Mouse (Mus musculus): ENCODE results near the gene Mtx1. TPM values are rescaled to one million over a fixed set of nuclear protein-coding genes. Genes with fewer than 3 reads are reported as not detected.

The Mtx1 gene
- polyA plus RNA-seq, 1 experiment from 2014 or later = 211 TPM

DNA sequence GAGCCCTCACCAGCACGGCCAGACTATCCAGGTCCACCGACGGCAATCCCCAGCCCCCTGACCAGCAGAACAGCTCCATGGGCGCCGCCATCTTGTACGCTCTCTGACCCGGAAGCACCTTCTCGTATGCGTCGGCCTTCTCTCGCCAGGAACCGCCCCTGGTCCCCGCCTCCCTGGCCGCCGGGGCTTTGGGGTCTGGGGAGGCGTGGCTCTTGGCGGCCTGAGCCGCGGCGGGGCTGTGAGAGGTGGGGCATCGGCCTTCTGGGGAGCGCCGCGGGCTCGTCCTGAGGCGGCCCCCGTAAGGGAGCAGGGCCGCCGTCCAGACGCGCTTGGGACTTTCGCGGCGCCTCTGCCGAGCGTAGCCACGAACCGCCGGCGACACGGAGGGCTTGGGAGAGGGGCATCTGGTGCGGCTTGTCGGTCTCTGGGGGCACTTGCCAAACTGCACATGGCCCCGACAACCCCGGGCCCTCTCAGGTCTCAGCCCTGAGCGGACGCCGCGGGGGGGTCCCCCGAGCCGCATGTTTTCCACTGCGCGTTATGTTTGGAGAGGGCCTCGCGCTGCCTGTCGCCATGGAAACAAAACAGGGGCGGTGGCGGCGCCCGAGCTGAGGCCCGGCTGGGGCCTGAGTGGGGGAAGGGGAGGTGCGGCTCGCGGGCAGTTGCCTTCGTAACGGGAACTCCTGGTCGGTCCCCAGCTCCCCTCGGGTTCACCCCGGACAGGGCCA, 12.9 kb downstream of the Mtx1 start:
- ATAC-seq (ENCODE audit: insufficient number of reproducible peaks, insufficient read depth, low FRiP score, low TSS enrichment) = peak; percentile 85
- H3K36me3 ChIP-seq = peaks cover 21% of the 10 kb centered on the region
- no peaks in the 10 kb centered on the region for H3K9me3 ChIP-seq
- peak overlapping the region; percentile 69 for H3K9ac ChIP-seq
- peak overlapping the region; percentile 97 for H3K27ac ChIP-seq
- peak overlapping the region; percentile 70 for H3K4me2 ChIP-seq (replicated peaks)
- peak overlapping the region; percentile 82 for H3K4me3 ChIP-seq
- H3K27me3 ChIP-seq = no peaks in the 10 kb centered on the region
- peaks cover 19% of the 10 kb centered on the region for H3K4me1 ChIP-seq
- WGBS = under 1% methylated on average over 69 of the region's 69 CpGs

DNA sequence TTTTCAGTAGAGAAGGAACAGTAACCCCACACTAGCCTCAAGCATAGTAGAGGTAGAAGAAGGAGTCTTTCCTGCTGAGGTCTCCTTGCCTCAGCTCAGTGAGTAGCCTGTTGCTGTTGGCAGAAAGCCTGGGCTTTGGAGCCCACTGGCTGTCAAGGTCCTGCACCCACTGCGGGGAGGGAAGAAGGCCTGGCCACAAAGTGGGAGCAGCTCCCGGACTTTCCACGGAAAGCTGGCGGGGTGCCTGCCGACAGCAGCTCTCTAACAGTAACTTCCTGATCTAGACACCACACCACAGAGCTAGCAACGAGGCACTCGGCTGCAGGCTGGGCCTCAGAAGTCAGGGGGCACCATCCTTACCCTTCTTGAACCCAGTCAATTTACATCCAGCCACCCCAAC, 16.2 kb downstream of the Mtx1 start:
- Histone ChIP-seq H3K4me3 (no peak overlapping the region), H3K9me3 (no peaks in the 10 kb centered on the region), H3K4me2 (replicated peaks) (no peak overlapping the region), H3K27me3 (no peaks in the 10 kb centered on the region), H3K27ac (no peak overlapping the region), H3K36me3 (peaks cover 50% of the 10 kb centered on the region), H3K4me1 (peaks cover 17% of the 10 kb centered on the region), H3K9ac (no peak overlapping the region)
- ATAC-seq (ENCODE audit: insufficient number of reproducible peaks, insufficient read depth, low FRiP score, low TSS enrichment) = no peak
- WGBS = 86% methylated on average over 7 of the region's 7 CpGs

DNA sequence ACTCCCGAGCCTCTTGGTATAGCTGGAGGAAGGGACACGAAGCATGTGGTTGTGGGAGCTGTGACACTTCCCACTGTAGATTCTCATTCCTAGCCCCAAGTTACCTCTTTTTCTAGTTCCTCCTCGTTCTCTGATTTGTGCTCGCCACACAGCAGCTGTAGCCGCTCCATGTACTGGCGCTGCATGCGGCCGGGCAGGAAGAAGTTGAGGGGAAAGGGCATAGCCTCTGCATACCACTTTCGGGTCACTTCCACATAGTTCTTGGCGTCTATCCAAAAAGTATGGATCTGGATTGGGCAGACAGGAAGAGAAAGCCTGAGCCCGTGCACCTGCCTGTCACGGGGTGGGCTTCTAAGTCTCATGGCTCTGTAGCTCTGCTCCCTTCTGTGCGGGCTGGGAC, 16.7 kb downstream of the Mtx1 start:
- ATAC-seq (ENCODE audit: insufficient number of reproducible peaks, insufficient read depth, low FRiP score, low TSS enrichment) = no peak
- H3K9me3 ChIP-seq = no peaks in the 10 kb centered on the region

DNA sequence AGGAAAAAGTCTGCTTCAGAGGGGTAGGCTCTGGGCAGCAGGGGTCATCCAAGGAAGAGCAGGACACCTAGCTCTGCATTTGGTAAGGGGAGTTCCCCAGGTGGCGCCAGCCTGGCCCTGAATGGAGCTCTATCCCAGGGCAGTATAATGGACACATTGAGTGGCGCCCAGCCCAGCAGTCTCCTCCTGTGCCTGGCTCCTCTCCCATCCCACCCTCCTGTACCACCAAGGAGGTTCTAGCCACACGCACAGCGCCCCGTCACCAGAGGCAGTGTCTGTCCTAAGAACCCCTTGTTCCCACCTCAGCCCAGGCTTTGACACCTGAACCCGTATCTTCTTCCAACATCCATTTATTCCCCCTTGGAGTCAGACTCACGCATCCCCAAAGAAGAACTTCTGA, 17.2 kb downstream of the Mtx1 start:
- Histone ChIP-seq H3K27ac (no peak overlapping the region), H3K4me1 (peaks cover 7% of the 10 kb centered on the region; the same call in 1 of the 2 replicates), H3K4me3 (no peak overlapping the region), H3K9ac (no peak overlapping the region), H3K36me3 (peaks cover 60% of the 10 kb centered on the region), H3K27me3 (no peaks in the 10 kb centered on the region), H3K9me3 (no peaks in the 10 kb centered on the region), H3K4me2 (replicated peaks) (no peak overlapping the region)
- WGBS = 84% methylated on average over 7 of the region's 7 CpGs
- ATAC-seq (ENCODE audit: insufficient number of reproducible peaks, insufficient read depth, low FRiP score, low TSS enrichment) = no peak

More for the DNA sequence above, 16.7 kb downstream of the Mtx1 start:
- Histone ChIP-seq H3K27me3 (no peaks in the 10 kb centered on the region), H3K4me2 (replicated peaks) (no peak overlapping the region), H3K27ac (no peak overlapping the region), H3K36me3 (peaks cover 55% of the 10 kb centered on the region), H3K4me1 (peaks cover 11% of the 10 kb centered on the region), H3K9ac (no peak overlapping the region), H3K4me3 (no peak overlapping the region)
- WGBS = 87% methylated on average over 13 of the region's 13 CpGs

DNA sequence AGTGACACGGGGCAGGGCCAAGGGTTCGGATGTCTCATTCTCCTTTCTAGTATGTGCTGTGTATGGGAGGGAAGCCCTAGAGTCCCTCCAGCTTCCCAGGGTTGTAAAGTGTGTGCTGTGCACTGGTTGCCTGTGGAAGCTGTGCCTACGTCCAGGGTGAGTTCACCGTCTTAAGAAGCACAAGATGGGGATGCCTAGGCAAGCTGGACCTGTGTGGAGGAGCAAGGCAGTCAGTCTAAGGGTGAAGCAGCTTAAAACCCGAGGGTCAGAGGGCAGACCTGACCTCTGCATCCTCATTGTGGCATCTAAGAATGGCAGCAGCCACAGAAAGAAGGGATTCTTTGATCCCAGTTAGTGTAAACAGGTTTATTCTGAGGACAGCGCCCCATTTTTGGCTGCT, 18.2 kb downstream of the Mtx1 start:
- Histone ChIP-seq H3K27ac (no peak overlapping the region), H3K36me3 (peaks cover 60% of the 10 kb centered on the region), H3K4me3 (no peak overlapping the region), H3K27me3 (no peaks in the 10 kb centered on the region), H3K9ac (no peak overlapping the region), H3K4me2 (replicated peaks) (no peak overlapping the region), H3K4me1 (peaks cover 7% of the 10 kb centered on the region; the same call in 1 of the 2 replicates), H3K9me3 (no peaks in the 10 kb centered on the region)
- 87% methylated on average over 6 of the region's 6 CpGs for WGBS
- ATAC-seq (ENCODE audit: insufficient number of reproducible peaks, insufficient read depth, low FRiP score, low TSS enrichment) = no peak

DNA sequence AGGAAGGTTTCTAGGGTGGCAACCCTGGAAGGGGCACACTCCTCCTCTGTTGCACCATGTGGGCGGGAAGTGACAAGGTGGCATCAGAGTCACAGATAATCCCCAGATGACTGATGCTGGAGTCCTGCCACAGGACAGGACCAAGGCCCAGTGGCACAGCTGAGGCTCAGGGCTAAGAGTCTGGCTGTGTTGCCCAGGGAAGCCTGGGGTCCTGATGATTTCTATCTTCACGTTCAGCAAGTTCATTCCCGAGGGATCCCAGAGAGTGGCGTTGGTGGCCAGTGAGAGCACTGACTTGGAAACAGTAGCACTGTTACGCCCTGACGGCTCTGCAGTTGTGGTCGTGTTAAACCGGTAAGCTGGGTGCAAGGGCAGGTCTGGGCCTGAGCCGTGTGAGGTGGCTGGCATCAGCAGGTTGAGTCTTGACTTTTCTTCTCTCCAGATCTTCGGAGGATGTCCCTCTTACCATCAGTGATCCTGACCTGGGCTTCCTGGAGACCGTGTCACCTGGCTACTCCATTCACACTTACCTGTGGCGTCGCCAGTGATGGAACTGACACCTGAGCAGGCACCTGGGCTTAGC, 18.7 kb downstream of the Mtx1 start:
- WGBS = 93% methylated on average over 13 of the region's 13 CpGs
- ATAC-seq (ENCODE audit: insufficient number of reproducible peaks, insufficient read depth, low FRiP score, low TSS enrichment) = no peak
- Histone ChIP-seq H3K4me2 (replicated peaks) (no peak overlapping the region), H3K4me3 (no peak overlapping the region), H3K9ac (no peak overlapping the region), H3K9me3 (no peaks in the 10 kb centered on the region), H3K4me1 (peaks cover 10% of the 10 kb centered on the region), H3K27me3 (no peaks in the 10 kb centered on the region), H3K27ac (no peak overlapping the region), H3K36me3 (peaks cover 60% of the 10 kb centered on the region)

DNA sequence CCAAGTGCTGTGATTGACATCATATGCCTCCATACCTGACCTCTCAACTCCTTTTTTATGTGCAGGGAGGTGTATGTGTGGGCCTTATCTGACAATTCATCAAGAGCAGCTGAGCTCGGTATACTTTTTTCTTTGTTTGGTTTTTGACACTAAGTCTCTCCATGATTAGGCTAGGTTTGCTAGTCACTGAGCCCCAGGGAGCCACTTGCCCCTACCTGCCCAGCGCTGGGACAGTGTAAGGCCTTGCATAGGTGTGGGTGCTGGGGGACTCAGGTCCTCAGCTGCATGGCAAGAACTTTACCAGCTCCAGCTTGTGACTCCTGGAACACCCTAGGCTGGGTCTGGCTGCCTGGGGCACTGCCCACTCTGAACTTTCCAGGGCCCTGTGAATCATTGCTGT, 20.2 kb downstream of the Mtx1 start:
- Histone ChIP-seq H3K9me3 (no peaks in the 10 kb centered on the region), H3K4me3 (no peak overlapping the region), H3K36me3 (peaks cover 60% of the 10 kb centered on the region), H3K27me3 (no peaks in the 10 kb centered on the region), H3K9ac (no peak overlapping the region), H3K27ac (no peak overlapping the region), H3K4me2 (replicated peaks) (no peak overlapping the region), H3K4me1 (peaks cover 4% of the 10 kb centered on the region)
- WGBS = 86% methylated on average over 2 of the region's 2 CpGs
- ATAC-seq (ENCODE audit: insufficient number of reproducible peaks, insufficient read depth, low FRiP score, low TSS enrichment) = no peak

DNA sequence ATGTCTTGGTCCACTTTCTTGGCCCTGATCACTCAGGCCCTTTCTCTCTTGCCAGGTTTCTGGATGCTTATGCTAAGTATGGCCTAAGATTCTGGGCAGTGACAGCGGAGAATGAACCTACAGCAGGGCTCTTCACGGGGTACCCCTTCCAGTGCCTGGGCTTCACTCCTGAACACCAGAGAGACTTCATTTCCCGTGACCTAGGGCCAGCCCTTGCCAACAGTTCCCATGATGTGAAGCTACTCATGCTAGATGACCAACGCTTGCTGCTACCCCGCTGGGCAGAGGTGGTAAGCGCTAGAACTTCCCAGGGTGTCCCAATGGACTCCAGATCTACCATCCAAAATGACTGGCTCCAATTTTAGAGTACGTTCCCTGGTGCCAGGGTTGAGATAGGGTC, 20.8 kb downstream of the Mtx1 start:
- Histone ChIP-seq H3K27me3 (no peaks in the 10 kb centered on the region), H3K4me1 (peaks cover 4% of the 10 kb centered on the region), H3K27ac (no peak overlapping the region), H3K36me3 (peaks cover 60% of the 10 kb centered on the region), H3K4me3 (no peak overlapping the region), H3K9me3 (no peaks in the 10 kb centered on the region), H3K4me2 (replicated peaks) (no peak overlapping the region), H3K9ac (no peak overlapping the region)
- ATAC-seq (ENCODE audit: insufficient number of reproducible peaks, insufficient read depth, low FRiP score, low TSS enrichment) = no peak
- WGBS = 95% methylated on average over 7 of the region's 7 CpGs

DNA sequence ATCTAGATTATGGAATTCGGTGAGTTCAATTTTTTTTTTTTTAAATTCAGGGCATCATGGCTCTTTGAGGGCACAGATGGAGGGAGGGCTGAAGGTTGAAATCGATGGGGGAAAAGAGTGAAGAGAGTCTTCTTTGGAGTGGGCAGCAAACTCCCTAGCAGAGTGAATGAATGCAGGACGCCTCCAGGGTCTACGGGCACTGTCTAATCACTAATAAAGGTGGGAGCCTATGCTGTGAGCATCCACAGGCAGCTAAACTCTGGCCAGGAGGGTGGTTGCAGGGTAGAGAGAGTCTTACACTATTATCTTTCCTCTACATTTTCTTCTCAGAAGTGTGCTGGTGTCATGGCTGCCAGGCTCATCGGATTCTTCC, 23.8 kb downstream of the Mtx1 start:
- 42% methylated on average over 5 of the region's 5 CpGs for WGBS
- Histone ChIP-seq H3K9me3 (no peaks in the 10 kb centered on the region), H3K4me2 (replicated peaks) (peak overlapping the region; percentile 55), H3K4me1 (peaks cover 4% of the 10 kb centered on the region), H3K27me3 (no peaks in the 10 kb centered on the region), H3K27ac (no peak overlapping the region), H3K4me3 (peak overlapping the region; percentile 51), H3K36me3 (peaks cover 34% of the 10 kb centered on the region), H3K9ac (peak overlapping the region; percentile 47)
- no peak for ATAC-seq (ENCODE audit: insufficient number of reproducible peaks, insufficient read depth, low FRiP score, low TSS enrichment)

DNA sequence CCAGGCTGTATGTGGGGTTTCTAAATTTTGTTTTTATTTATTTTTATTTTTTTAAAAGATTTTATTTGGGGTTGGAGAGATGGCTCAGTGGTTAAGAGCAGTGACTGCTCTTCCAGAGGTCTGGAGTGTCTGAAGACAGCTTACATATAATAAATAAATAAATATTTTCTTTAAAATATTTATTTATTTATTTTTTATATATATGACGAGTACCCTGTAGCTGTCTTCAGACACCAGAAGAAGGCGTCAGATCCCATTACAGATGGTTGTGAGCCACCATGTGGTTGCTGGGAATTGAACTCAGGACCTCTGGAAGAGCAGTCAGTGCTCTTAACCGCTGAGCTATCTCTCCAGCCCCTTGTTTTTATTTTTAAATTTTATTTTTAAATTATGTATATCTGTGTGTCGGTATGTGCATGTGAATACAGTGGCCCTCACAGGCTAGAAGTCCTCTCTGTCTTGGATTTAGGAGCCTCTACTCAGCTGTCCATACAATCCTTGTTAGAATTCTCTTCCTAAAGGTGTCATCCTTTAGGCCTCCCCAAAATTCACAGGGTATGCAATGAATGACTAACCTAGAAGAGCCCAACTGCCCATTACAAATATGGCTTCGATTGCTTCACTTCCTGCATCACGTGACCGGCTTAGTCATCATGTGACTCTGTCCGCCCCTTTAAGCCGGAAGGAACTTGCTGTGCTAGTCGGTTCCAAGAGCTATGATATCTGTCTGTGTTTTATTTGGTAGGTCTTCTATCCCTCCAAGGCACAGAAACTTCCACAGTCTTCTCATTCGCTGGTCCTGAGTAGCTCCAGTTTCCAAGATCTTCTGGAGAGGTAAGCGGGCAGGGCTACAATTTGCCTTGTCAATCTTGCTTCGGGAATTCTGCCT, 24.4 kb downstream of the Mtx1 start, which contains the start of gene Gba:
Gene Gba (plus strand): TSS at position 676 of the 889 bp plus-strand sequence.
- ATAC-seq (ENCODE audit: insufficient number of reproducible peaks, insufficient read depth, low FRiP score, low TSS enrichment) = peak; percentile 67
- Histone ChIP-seq H3K9me3 (no peaks in the 10 kb centered on the region), H3K9ac (peak within 1 kb of the TSS; percentile 47), H3K36me3 (peaks cover 28% of the 10 kb centered on the region), H3K4me1 (peaks cover 4% of the 10 kb centered on the region), H3K27me3 (no peaks in the 10 kb centered on the region), H3K27ac (no peak within 1 kb of the TSS), H3K4me3 (peak within 1 kb of the TSS; percentile 51), H3K4me2 (replicated peaks) (peak within 1 kb of the TSS; percentile 55)
- 26% methylated on average over 13 of the region's 13 CpGs for WGBS

DNA sequence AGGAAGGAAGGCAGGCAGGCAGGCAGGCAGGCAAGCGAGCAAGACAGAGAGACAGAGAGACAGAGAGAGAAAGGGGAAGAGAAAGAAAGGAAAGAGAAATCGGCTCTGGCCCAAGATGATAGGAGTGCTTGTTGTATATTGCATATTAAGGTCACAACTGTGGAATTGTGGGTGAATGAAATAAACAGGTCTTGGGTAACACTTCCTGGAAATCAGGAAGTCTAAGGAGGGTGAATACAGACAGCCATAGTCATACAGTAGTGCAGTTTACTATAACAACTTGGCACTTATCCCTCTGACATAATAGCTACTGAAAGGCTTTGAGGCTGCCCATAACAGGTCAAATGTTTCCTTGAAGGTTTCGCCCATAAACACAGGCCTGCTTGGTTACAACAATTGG, 27.0 kb downstream of the Mtx1 start:
- Histone ChIP-seq H3K9me3 (no peaks in the 10 kb centered on the region), H3K4me1 (peaks cover 13% of the 10 kb centered on the region), H3K4me3 (no peak overlapping the region), H3K4me2 (replicated peaks) (no peak overlapping the region), H3K9ac (no peak overlapping the region), H3K27me3 (no peaks in the 10 kb centered on the region), H3K27ac (no peak overlapping the region), H3K36me3 (0 out of 2 replicates have a peak, but pooled peaks cover 1% of the 10 kb centered on the region)
- ATAC-seq (ENCODE audit: insufficient number of reproducible peaks, insufficient read depth, low FRiP score, low TSS enrichment) = no peak
- WGBS = 74% methylated on average over 3 of the region's 3 CpGs

All from embryonic facial prominence, embryonic 12.5 days (tissue).